Mouse (Mus musculus): ENCODE measurements around the gene Glipr1.
"Not testable (repeated sequence)": the region's sequence is repeated elsewhere in the genome, so short reads cannot be mapped to it uniquely, and the experiment has no call there.

Glipr1 gene

GRCm38 (mm10) chr10:112002544-112003215 lies at the start of gene Glipr1:
Glipr1 (minus strand) TSS chr10:112002631.
- DNase-seq (ENCODE audit: low read depth, low spot score): no peak

GRCm38 (mm10) chr10:112051956-112052355 lies 49.5 kb upstream of the Glipr1 start:
- not testable (repeated sequence) for DNase-seq (ENCODE audit: low read depth, low spot score)

GRCm38 (mm10) chr10:112051220-112051619 lies 48.8 kb upstream of the Glipr1 start:
- peak; percentile 5 for DNase-seq (ENCODE audit: low read depth, low spot score)

DNA sequence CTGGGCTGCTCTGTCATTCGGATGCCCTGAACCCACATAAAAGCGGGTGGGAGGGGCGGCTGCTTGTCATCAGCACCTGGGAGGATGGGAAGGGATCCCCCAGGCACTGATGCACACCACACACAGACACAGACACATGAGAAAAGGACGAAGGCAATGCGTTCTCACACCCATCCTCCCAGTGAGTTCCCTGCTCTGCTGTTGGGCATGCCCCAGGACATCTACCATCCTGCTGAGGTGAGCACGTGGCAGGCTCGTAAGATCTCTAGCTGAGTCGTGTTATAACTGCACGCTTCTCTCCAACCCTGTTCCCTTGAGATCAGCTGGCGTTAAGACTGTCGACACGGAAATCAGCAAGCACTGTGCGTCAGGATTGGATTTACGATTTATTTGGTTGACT lies 41.9 kb upstream of the Glipr1 start:
- DNase-seq (ENCODE audit: low read depth, low spot score): not testable (repeated sequence)

GRCm38 (mm10) chr10:112043523-112043922 lies 41.1 kb upstream of the Glipr1 start:
- DNase-seq (ENCODE audit: low read depth, low spot score): not testable (repeated sequence)

DNA sequence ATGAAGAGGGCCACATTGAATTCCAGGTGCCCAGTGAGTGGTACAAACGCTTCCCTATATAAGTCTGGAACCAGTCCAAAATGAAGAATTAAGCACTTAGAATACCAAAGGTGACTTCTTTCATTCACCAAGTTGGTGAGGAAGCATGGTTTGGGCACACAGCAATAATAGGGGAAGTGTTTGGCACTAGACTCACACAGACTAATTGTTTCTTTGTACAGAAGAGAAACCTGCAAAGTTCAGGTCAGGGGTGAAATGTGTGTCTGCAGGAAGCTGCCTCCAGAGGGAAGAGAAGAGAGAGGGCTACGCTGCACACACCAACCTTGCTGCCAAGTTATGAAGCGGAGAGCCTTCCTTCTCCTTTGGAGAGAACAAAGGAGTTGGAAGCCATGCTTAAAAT lies 26.3 kb upstream of the Glipr1 start:
- DNase-seq (ENCODE audit: low read depth, low spot score): not testable (repeated sequence)

- DNase-seq (ENCODE audit: low read depth, low spot score): no peak
Measured at GRCm38 (mm10) chr10:112023585-112023984, 21.2 kb upstream of the Glipr1 start.

DNA sequence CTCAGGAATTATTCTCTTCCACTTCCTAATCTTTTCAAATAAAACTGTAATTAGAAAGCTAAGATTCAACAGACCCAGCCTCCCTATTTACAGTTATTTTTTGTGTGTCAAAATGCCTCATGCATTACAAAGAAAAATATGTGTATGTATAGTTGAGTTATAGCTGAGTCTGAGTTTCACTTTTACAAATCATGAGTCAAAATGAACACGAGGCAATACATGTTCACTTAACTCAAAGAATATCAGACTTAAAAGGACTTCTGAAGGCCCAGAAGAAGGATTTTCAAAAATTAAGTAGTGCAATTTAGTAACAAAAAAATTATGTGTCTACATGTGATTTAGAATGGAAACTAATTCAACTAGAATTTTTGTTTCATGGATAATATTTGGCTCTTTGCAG lies 7.1 kb upstream of the Glipr1 start:
- DNase-seq (ENCODE audit: low read depth, low spot score): not testable (repeated sequence)

- no peak for DNase-seq (ENCODE audit: low read depth, low spot score)
Measured at GRCm38 (mm10) chr10:112001756-112002520, 493 bp downstream of the Glipr1 start.

DNA sequence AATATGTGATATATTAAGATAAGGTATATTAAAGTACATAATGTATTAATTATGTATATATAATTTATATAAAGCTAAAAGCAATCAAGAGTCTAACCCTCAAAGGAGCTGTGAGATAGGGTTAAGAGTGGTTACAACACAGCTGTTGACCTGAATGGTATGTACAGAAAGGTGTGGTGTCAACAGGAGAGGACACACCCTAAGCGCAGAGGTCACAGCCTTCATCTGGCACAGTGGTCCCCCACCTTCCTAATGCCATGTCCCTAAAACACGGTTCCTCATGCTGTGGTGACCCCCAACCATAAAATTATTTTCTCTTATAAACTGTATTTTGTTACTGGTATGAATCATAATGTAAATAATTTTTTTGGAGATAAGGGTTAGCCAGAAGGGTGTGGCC lies 1.1 kb downstream of the Glipr1 start:
- no peak for DNase-seq (ENCODE audit: low read depth, low spot score)

- DNase-seq (ENCODE audit: low read depth, low spot score): no peak
Measured at GRCm38 (mm10) chr10:112000568-112000967, 1.9 kb downstream of the Glipr1 start.

DNA sequence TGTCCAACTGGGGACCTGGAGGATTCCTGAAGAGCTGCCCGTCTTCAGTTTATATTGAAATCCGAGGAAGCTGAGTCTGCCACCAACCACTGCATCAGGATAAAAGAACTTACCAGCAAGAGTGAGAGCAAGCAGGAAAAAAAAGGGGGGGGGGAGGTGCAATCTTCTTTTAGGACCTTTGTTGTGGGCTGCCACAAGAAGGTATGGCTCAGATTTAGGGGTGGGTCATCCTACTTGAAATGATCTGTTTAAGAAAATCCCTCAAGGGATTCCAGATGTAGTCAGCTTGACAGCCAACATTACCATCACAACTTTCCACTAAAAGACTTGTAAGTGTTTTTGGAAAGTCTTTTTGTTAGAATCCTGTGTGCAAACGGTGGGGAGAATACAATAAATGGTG lies 2.7 kb downstream of the Glipr1 start:
- DNase-seq (ENCODE audit: low read depth, low spot score): no peak

DNA sequence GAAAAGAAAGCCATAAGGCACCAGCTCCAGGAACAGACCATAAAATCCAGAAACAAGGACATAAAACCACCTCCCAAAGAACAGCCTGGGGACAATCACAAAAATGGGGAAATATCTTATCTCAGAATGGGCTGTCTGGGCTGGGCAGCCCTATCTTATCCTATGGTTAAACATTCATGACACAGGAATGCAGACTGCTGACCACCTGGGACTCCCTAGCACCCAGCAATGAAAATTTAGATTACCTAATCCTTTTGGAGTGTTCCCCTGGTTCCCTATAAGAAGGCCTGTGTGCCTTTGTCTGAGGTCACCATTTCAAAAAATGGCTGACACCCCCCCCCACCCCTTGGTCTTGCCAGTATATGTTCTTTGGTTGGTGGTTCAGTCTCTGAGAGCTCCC lies 4.8 kb downstream of the Glipr1 start:
- no peak for DNase-seq (ENCODE audit: low read depth, low spot score)

DNA sequence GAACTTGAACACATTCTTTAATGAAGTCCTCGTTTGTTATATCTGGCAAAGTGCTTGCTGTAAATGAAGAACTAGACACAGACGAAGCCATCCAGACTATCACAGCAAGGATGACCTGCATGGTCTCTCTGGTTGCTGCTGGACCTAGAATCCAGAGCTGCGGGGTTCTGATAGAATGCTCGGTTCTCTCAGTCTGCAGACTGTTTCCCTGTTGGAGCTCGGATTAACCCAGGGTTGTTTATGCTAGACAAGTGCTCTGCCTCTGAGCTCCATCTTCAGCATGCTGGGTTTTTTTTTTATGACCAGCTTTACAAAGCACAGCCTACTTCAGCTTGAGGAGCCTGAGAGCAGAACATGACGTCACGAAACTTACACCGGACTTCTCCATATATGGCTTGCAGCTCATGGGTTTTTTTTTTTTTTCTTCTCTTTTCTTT lies 5.5 kb downstream of the Glipr1 start:
- no peak for DNase-seq (ENCODE audit: low read depth, low spot score)

- no peak for DNase-seq (ENCODE audit: low read depth, low spot score)
Measured at GRCm38 (mm10) chr10:111996549-111996904, 5.9 kb downstream of the Glipr1 start.

DNA sequence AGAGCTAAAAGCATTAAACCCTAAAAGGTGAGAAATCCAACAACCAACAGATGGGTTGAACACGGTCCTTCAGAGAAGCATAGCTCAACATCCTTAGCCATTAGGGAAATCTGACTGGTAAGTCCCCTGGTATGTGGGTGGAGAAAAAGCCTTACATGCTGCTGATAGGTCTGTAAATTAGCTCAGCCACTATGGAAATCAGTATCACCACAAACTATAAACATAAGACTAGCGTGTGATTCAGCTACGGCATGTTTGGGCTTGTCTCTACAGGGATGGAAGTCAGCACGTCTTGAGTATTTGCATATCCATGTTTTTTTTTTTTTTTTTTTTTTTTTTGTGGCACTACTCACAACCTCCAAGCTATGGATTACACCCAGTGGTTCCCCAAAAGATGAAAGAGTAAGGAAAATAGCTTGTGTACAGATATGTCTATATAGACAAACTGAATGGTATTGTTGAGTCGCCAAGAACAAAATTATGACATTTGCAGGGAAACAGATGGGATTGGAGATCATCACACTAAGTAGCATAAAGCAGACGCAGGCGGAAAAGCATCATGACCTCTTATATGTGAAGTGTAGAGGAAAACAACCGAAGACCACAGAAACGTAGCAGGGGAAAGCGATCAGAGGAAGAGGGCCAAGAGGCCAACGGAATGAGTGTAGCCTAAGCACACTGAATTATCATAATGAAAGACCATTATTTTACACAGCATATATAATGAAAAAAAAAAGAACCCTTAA lies 6.5 kb downstream of the Glipr1 start:
- DNase-seq (ENCODE audit: low read depth, low spot score): no peak

DNA sequence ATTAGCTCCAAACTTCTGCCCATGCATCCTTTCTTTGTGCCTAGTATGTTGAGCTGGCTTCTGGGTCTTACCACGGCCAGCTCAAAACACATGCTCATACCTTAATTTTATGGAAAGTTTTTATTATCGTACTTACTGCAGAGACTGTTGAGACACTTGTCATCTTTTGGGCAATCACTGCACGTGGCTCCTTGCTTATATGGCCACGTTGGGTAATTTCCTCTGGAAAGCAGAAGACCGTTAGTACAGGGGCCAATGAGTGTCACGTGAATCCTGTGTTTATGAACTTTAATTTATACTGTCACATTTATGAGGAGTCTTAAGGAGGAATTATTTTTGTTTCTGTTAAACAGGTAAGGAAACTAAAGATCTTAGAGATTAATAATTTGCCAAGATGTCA lies 16.0 kb downstream of the Glipr1 start:
- DNase-seq (ENCODE audit: low read depth, low spot score): no peak

DNA sequence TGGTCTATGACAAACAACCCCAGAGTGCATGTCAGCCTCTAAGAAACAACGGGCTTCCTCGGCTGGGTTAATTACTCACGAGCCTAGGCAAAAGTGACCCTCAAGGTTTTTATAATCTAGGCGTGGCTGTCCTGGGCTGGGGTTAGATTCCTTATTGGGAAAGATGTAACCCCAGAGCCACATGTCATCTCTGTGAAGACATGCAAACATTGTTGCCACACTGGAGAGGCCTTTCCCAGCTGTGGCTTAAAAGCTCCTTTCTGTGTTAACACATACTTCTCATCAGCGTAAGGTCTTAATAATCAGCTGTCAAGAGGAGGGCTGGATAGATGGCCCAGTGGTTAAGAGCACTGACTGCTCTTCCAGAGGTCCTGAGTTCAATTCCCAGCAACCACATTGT lies 19.4 kb downstream of the Glipr1 start:
- no peak for DNase-seq (ENCODE audit: low read depth, low spot score)

GRCm38 (mm10) chr10:111977584-111977983 lies 24.8 kb downstream of the Glipr1 start:
- peak; percentile 81 for DNase-seq (ENCODE audit: low read depth, low spot score)

DNA sequence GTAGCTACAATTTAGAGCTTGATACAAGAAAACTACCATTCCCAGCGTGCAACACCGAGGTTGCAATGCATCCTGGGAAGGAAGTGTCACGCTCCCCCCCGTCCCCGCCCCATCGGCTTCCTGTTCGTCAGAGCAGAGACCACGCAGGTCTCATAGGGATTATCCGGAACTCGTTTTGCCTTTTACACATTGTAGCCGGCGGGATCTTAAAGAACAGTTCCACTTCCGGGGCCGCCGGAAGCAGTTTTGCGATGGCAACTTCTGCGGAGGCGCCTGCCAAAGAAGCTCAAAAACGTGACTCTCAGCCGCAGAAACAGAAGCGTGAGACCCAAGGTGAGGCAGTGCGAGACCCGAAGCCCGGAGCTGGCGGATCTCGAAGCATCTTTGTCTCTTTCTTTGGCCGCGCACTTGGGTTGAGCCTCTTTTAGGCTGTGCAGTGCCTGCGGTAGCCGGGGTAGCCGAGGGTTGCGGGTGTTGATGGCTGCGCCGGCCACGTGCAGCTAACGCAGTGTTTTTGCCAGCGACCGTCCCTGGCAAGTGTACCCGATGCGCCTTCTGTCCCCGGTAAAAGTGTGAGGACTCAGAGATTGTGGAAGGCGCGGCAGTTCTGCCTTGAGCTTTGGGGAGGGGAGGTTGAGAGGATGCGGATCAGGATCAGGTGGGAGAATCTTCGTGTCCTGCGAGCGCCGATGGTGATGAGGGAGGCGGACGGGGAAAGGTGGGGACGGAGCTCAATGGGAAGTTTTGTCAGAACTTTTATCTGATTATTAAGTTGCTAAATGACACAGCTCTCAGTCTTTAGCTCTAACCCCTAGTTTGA lies 29.7 kb downstream of the Glipr1 start, which contains the start of gene Krr1:
TSS of gene Krr1 (plus strand) at position 123 of the 820 bp plus-strand sequence.
- peak; percentile 98 for DNase-seq (ENCODE audit: low read depth, low spot score)

GRCm38 (mm10) chr10:111971929-111972328 lies 30.5 kb downstream of the Glipr1 start:
- DNase-seq (ENCODE audit: low read depth, low spot score): no peak

Data from ES-CJ7 (cell line).